Mouse (Mus musculus): ENCODE measurements around the gene Cask. TPM values are rescaled to one million over a fixed set of nuclear protein-coding genes. Genes with fewer than 3 reads are reported as not detected.

The Cask gene
- polyA plus RNA-seq, 1 experiment, result 5.7 TPM

GRCm38 (mm10) chrX:13636398-13636797 lies 214.8 kb downstream of the Cask start:
- no peak for DNase-seq
- H3K4me1 ChIP-seq (ENCODE audit: control insufficient read depth, insufficient read depth, low read length), result no peaks in the 10 kb centered on the region
- WGBS, result 82% methylated on average over 1 of the region's 1 CpGs
- H3K27me3 ChIP-seq (replicated peaks; ENCODE audit: control insufficient read depth, insufficient read depth, low read length), result no peaks in the 10 kb centered on the region
- no peaks in the 10 kb centered on the region for H3K36me3 ChIP-seq (ENCODE audit: control insufficient read depth, insufficient read depth, low read length)
- no peak overlapping the region for H3K27ac ChIP-seq (ENCODE audit: insufficient read depth, low read depth, low read length)
- no peak overlapping the region for H3K4me3 ChIP-seq (ENCODE audit: insufficient read depth, low read depth, low read length)
- no peak for TF ChIP-seq CTCF (conservative IDR thresholded peaks at IDR 0.05; ENCODE audit: insufficient read depth, insufficient read length, low read depth, low read length)
- no peak for TF ChIP-seq POLR2A (IDR thresholded peaks at IDR 0.05; ENCODE audit: low read depth, low read length)

DNA sequence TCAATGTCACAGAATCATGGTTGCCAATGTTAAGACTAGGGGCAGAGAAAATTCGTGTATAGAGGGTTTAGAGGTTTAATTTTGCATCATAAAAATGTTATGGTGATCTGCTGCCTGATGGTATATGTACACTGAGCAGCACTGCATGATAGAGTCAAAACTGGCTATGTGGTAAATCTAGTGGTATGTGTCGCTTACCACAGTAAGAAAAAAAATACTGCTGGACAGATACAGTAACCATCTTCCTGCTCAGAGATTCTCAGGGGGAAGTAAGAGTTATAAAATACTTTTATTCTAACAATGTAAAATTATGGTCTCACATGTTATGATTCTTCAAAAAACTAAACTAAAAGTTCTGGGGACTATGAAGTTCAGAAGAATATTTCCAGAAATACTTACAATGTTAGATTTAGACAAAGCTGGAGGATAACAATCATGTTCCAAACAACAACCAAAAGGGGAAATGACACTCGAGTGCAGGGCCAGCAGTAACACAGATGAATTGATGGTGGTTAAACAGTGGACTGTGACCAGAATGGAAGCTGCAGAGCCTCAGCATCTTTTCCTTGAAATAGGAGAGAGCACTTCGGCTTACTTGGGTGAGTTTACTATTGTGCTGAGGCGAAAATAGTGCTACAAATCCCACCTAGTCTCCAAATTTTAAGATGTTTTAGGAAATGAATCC lies 219.4 kb downstream of the Cask start, which contains the start of gene Gpr34:
Gene Gpr34 (plus strand): TSS at position 491 of the 685 bp plus-strand sequence.
- H3K27ac ChIP-seq (ENCODE audit: insufficient read depth, low read depth, low read length), result no peak within 1 kb of the TSS
- DNase-seq, result no peak
- H3K4me1 ChIP-seq (ENCODE audit: control insufficient read depth, insufficient read depth, low read length), result no peaks in the 10 kb centered on the region
- TF ChIP-seq POLR2A (IDR thresholded peaks at IDR 0.05; ENCODE audit: low read depth, low read length) (no peak), CTCF (conservative IDR thresholded peaks at IDR 0.05; ENCODE audit: insufficient read depth, insufficient read length, low read depth, low read length) (no peak)
- no peaks in the 10 kb centered on the region for H3K27me3 ChIP-seq (replicated peaks; ENCODE audit: control insufficient read depth, insufficient read depth, low read length)
- H3K4me3 ChIP-seq (ENCODE audit: insufficient read depth, low read depth, low read length), result no peak within 1 kb of the TSS
- no peaks in the 10 kb centered on the region for H3K36me3 ChIP-seq (ENCODE audit: control insufficient read depth, insufficient read depth, low read length)
- WGBS, result 75% methylated on average over 5 of the region's 5 CpGs

GRCm38 (mm10) chrX:13622654-13623053 lies 228.5 kb downstream of the Cask start:
- no peaks in the 10 kb centered on the region for H3K4me1 ChIP-seq (ENCODE audit: control insufficient read depth, insufficient read depth, low read length)
- no peaks in the 10 kb centered on the region for H3K27me3 ChIP-seq (replicated peaks; ENCODE audit: control insufficient read depth, insufficient read depth, low read length)
- no peak overlapping the region for H3K4me3 ChIP-seq (ENCODE audit: insufficient read depth, low read depth, low read length)
- no peak overlapping the region for H3K27ac ChIP-seq (ENCODE audit: insufficient read depth, low read depth, low read length)
- no peaks in the 10 kb centered on the region for H3K36me3 ChIP-seq (ENCODE audit: control insufficient read depth, insufficient read depth, low read length)
- DNase-seq, result no peak
- 88% methylated on average over 5 of the region's 5 CpGs for WGBS
- TF ChIP-seq POLR2A (IDR thresholded peaks at IDR 0.05; ENCODE audit: low read depth, low read length) (no peak), CTCF (conservative IDR thresholded peaks at IDR 0.05; ENCODE audit: insufficient read depth, insufficient read length, low read depth, low read length) (no peak)

DNA sequence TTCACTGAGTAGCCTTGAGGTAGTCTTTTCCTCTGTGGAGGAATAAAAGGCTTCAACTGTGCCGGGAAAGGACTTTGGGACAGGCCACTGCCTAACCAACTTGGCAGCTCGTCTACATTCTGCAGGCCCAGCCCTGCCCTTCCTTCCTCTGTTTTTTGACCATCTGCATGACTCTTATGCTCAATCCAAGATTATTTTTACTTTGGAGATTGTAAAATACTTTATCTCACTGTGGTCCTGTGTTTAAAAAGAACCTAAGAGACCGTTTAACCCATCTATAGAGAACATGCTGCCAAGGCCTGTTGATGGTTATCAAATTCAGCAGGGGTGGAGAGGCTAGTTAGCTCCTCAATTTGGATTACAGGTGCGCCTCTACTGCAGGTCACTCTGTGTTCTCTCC lies 229.7 kb downstream of the Cask start:
- Histone ChIP-seq H3K4me3 (ENCODE audit: insufficient read depth, low read depth, low read length) (no peak overlapping the region), H3K36me3 (ENCODE audit: control insufficient read depth, insufficient read depth, low read length) (no peaks in the 10 kb centered on the region), H3K27ac (ENCODE audit: insufficient read depth, low read depth, low read length) (no peak overlapping the region), H3K4me1 (ENCODE audit: control insufficient read depth, insufficient read depth, low read length) (no peaks in the 10 kb centered on the region), H3K27me3 (replicated peaks; ENCODE audit: control insufficient read depth, insufficient read depth, low read length) (no peaks in the 10 kb centered on the region)
- DNase-seq, result peak; percentile 49
- 58% methylated on average over 4 of the region's 4 CpGs for WGBS
- TF ChIP-seq CTCF (conservative IDR thresholded peaks at IDR 0.05; ENCODE audit: insufficient read depth, insufficient read length, low read depth, low read length) (no peak), POLR2A (IDR thresholded peaks at IDR 0.05; ENCODE audit: low read depth, low read length) (no peak)

- Histone ChIP-seq H3K4me1 (ENCODE audit: control insufficient read depth, insufficient read depth, low read length) (no peaks in the 10 kb centered on the region), H3K27ac (ENCODE audit: insufficient read depth, low read depth, low read length) (peak overlapping the region; percentile 16; the same call in 1 of the 2 replicates), H3K36me3 (ENCODE audit: control insufficient read depth, insufficient read depth, low read length) (no peaks in the 10 kb centered on the region), H3K27me3 (replicated peaks; ENCODE audit: control insufficient read depth, insufficient read depth, low read length) (no peaks in the 10 kb centered on the region), H3K4me3 (ENCODE audit: insufficient read depth, low read depth, low read length) (no peak overlapping the region)
- TF ChIP-seq CTCF (conservative IDR thresholded peaks at IDR 0.05; ENCODE audit: insufficient read depth, insufficient read length, low read depth, low read length) (no peak), POLR2A (IDR thresholded peaks at IDR 0.05; ENCODE audit: low read depth, low read length) (no peak)
- 73% methylated on average over 4 of the region's 4 CpGs for WGBS
- DNase-seq, result peak; percentile 38
Measured at GRCm38 (mm10) chrX:13618476-13618875, 232.7 kb downstream of the Cask start.

- H3K27ac ChIP-seq (ENCODE audit: insufficient read depth, low read depth, low read length), result no peak overlapping the region
- H3K4me1 ChIP-seq (ENCODE audit: control insufficient read depth, insufficient read depth, low read length), result no peaks in the 10 kb centered on the region
- no peak for TF ChIP-seq CTCF (conservative IDR thresholded peaks at IDR 0.05; ENCODE audit: insufficient read depth, insufficient read length, low read depth, low read length)
- TF ChIP-seq POLR2A (IDR thresholded peaks at IDR 0.05; ENCODE audit: low read depth, low read length), result no peak
- DNase-seq, result no peak
- H3K4me3 ChIP-seq (ENCODE audit: insufficient read depth, low read depth, low read length), result no peak overlapping the region
- H3K36me3 ChIP-seq (ENCODE audit: control insufficient read depth, insufficient read depth, low read length), result no peaks in the 10 kb centered on the region
- no peaks in the 10 kb centered on the region for H3K27me3 ChIP-seq (replicated peaks; ENCODE audit: control insufficient read depth, insufficient read depth, low read length)
- WGBS, result 100% methylated on average over 1 of the region's 1 CpGs
Measured at GRCm38 (mm10) chrX:13617294-13617693, 233.9 kb downstream of the Cask start.

DNA sequence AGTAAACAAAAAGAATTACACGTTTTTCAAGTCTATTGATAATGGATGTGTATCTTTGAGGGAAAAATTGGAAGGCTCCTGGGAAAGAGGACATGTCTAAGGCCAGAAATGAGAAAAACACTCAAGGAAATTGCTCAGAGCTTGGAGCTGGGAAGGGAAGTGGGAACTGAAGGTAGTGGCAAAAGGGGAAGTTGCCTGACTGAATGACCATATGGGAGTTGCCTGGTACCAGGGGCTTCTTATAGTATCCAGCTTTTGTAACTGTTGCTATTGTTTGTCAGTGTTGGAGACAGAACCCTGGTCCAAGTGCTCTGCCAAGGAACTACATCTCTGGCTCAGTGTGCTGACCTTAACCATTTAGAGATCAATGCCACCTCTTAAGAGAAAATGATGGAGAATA lies 234.4 kb downstream of the Cask start:
- WGBS, result 75% methylated on average over 1 of the region's 1 CpGs
- no peaks in the 10 kb centered on the region for H3K36me3 ChIP-seq (ENCODE audit: control insufficient read depth, insufficient read depth, low read length)
- TF ChIP-seq POLR2A (IDR thresholded peaks at IDR 0.05; ENCODE audit: low read depth, low read length) (no peak), CTCF (conservative IDR thresholded peaks at IDR 0.05; ENCODE audit: insufficient read depth, insufficient read length, low read depth, low read length) (no peak)
- no peak for DNase-seq
- H3K4me1 ChIP-seq (ENCODE audit: control insufficient read depth, insufficient read depth, low read length), result no peaks in the 10 kb centered on the region
- no peak overlapping the region for H3K4me3 ChIP-seq (ENCODE audit: insufficient read depth, low read depth, low read length)
- no peaks in the 10 kb centered on the region for H3K27me3 ChIP-seq (replicated peaks; ENCODE audit: control insufficient read depth, insufficient read depth, low read length)
- H3K27ac ChIP-seq (ENCODE audit: insufficient read depth, low read depth, low read length), result no peak overlapping the region
